Mouse (Mus musculus) NIH3T3 (cell line): ENCODE measurements around the gene Atp6v1d.

Source experiments
- DNase-seq: peaks from one replicate; pipeline ENCODE4 v3.0.0-alpha.2; 2012; ENCODE audit warnings: low read depth

Atp6v1d gene

GRCm38 (mm10) chr12:78861496-78862253 is at the start of gene Atp6v1d, which contains the start of gene Eif2s1:
Gene Atp6v1d (minus strand): TSS chr12:78861638.
Gene Eif2s1 (plus strand): TSS chr12:78861819.
- DNase-seq = peak; percentile 99

- peak; percentile 27 for DNase-seq
Observed at GRCm38 (mm10) chr12:78910684-78911461, 49.4 kb upstream of the Atp6v1d start.

DNA sequence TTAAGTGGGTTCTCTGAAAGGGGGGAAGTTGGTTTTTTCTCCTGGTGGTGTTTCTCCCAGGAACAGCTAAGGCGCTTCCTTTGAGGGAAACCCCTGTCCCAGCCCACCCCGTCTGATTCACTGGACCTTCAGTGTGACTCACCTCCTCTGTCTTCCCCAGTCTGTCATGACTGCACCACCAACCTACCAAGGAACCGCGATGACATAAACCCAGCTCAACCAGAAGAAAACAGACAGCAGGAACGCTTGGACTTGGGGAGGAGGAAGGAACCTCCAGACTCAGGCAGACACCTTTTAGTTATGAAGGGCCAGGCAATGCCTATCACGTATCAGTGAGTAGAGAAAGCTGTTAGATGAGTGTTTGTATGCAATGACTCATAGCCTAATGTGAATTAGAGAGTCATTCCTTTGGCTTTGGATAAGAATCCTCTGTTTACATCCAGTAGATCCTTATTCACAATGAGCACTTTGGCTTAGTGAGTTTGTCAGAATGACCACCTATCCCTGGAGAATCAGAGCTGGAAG is 46.7 kb upstream of the Atp6v1d start:
- DNase-seq = peak; percentile 54

GRCm38 (mm10) chr12:78906707-78907162 is 45.3 kb upstream of the Atp6v1d start, which contains the start of gene Plek2:
Gene Plek2 (minus strand): TSS chr12:78906964.
- DNase-seq = no peak

DNA sequence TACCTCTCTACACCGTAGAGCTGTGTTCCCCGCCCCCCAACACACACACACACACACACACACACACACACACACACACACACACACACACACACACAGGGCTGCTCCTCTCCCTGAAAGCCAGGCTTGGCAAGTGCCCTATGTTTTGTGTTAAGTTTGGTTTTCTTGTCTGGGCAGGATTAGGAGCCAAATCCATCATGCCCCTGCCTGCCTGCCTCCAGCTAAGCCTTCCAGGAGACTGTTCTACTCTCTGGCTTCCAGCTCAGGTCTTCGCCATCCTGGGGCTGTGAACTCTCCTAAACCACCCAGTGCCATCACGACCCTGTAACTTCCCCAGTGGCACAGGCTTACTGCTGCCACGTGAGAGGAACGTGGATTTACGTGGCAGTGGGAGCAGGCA is 43.1 kb upstream of the Atp6v1d start:
- DNase-seq = no peak

DNA sequence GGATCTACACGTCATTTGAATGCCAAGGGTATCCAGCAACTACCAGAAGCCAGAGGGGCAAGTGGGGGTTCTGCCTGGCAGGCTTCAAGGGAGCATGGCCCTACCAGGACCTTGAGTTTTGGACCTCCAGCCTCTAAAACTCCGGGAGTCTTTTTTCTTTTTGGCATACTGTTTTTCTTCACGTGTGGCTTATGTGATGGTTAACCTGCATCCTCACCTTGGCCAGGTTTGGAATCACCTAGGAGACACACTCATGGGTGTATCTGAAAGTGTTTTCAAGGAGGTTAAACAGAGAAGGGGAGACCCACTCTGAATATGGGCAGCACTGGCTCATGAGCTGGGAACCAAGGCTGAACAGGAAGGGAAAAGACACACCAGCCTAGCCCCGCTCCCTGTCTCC is 41.9 kb upstream of the Atp6v1d start:
- DNase-seq = no peak

GRCm38 (mm10) chr12:78901467-78901866 is 40.0 kb upstream of the Atp6v1d start:
- DNase-seq = no peak

DNA sequence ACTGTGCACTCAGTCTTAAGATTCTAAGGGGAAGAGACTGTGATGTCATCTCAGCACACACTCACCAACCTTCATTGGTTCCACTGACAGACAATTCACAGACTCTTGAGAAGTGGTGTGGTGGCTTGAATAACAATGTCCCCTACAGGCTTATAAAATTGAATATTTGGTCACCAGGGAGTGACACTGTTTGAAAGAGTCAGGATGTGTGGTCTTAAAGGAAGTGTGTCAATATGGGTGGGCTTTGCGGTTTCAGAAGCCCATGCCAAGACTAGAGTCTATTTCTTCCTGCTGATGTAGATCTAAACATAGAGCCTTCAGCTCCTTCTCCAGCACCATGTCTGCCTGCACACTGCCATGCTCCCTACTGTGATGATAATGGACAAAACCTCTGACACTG is 36.4 kb upstream of the Atp6v1d start:
- no peak for DNase-seq

- no peak for DNase-seq
Observed at GRCm38 (mm10) chr12:78891149-78891548, 29.7 kb upstream of the Atp6v1d start.

GRCm38 (mm10) chr12:78890062-78890461 is 28.6 kb upstream of the Atp6v1d start:
- DNase-seq = no peak

- DNase-seq = no peak
Observed at GRCm38 (mm10) chr12:78874581-78874980, 13.1 kb upstream of the Atp6v1d start.

DNA sequence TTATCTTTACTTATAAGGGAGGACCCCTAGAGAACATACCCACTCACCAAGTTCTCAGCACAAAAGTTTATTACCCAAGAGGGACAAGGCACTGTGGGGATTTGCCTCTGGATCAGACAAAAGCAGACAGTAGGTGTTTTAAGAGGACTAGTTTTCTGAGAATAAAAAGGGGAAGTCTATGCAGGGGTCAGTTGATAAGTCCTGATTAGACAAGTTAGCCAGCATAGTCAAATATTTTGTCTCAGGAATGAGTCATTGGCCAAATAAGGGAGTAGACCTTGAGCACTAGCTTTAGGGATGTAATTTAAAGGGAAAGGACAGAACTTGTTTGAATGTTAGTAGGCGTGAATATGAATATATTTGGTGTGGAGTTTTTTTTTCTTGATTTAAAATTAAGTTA is 6.7 kb upstream of the Atp6v1d start:
- peak; percentile 9 for DNase-seq

DNA sequence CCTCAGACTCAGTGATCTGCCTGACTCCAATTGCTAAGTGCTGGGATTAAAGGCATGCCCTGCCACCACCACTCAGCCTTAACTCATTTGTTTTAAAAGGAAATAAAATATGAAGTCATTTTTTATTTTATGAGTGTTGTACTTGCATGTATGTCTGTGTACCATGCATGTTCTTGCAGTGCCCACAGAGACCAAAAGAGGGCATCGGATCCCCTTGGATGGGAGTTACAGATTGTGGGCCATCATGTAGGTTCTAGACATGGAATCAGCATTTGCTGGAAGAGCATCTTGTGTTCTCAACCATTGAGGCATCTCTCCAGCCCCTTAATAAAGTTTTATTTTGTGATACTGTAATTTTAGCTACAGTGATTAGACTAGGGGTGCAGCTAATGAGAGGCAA is 4.0 kb upstream of the Atp6v1d start:
- DNase-seq = peak; percentile 46

DNA sequence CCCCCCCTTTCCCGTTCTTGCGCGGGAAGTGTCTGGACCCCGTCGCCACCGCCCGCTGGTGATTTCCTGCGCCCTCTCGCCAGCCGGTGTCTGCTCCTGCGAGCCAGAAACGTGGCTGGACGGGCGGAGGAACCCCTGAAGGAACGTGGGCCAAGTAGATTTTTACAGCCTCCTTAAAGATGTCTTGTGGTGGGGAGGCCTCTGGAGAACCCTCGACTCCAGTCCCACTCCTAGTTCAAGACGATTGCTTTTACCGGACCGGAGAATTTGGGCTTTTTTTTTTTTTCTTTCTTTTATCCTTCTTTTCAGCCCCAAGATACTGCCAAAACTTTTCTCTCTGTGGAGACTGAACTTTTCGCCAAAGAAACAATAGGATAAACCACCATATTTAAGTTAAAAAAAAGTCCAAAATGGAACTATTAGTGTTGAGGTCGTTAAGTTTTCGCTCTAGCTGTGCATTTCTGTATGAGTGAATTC is 854 bp upstream of the Atp6v1d start:
- DNase-seq = no peak

DNA sequence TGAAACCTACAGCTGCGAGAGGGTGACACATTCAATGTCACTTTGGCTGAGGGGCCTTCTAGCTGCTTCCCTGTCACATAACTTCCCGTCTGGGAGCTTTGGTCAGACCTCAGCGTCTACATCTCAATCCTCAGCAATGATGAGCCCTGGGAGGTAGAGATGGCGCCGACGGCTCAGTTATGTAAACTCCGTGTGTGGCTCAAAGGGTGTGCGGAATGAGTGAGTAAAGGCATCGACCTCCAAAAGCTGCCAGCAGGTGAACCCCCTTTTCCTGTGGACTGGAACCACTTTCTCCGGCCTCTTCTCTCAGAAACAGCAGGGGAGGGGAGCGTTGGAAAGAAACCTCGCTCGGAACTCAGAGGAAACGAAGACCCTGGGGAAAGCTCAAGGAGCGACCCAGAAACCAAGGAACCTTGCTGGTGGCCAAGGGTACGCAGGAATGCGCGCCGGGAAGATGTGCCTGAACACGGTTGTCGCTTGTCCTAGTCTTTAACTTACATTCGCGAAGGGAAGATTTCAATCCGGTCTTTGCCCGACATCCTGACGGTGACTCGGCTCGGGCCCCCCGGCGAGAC is 430 bp downstream of the Atp6v1d start:
- peak; percentile 59 for DNase-seq

DNA sequence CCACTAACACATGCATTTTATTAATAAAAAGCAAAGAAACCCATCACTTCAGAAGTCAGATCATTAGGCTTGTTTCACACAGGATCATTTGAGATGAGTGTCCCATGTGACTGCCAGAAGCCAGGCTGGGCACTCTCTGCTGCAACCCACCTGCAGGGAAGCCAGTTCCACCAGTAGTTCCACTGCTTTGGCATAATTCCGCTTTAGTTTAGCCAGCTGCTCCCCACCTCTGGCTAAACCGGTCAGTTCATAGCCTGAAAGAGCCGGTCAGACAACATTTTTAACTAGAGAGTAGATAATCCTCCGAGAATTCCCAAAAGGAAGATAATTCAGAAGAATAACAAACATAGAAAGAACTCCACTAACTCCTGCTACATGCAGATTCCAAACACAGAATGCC is 13.2 kb downstream of the Atp6v1d start:
- no peak for DNase-seq

DNA sequence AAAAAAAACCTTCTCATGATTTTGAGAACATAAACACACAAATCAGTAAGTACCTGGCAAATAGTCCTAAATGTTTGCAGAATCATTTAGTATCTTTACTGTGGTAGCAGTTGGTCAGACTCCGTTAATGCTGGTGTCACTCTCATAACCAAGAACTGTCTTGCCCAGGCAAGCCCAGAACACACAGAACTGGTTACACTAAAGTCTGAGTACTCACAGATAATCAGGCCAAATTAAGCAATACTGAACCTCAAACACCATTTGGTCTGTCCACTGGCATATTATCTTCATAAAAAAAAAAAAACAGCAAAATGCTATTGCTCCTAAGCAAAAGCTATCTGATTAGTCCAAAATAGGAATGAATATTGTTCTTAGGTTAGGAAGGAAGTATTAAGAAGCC is 19.0 kb downstream of the Atp6v1d start:
- DNase-seq = no peak

- DNase-seq = no peak
Observed at GRCm38 (mm10) chr12:78839906-78840305, 21.5 kb downstream of the Atp6v1d start.

DNA sequence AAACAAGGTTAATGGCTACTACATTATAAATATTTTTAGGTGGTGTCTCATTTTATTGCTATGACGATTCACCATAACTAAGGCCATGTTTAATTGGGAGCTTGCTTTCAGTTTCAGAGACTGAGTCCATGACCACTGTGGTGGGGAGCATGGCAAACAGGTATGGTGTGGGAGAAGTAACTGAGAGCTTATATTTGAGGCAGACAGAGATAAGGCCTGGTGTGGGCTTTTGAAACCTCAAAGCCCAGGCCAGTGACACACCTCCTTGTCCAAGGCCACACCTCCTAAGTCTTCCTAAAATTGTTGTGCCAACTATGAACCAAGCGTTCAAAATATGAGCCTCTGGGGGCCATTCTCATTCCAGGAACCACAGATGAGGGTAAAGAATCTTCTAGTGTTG is 26.9 kb downstream of the Atp6v1d start:
- DNase-seq = no peak

DNA sequence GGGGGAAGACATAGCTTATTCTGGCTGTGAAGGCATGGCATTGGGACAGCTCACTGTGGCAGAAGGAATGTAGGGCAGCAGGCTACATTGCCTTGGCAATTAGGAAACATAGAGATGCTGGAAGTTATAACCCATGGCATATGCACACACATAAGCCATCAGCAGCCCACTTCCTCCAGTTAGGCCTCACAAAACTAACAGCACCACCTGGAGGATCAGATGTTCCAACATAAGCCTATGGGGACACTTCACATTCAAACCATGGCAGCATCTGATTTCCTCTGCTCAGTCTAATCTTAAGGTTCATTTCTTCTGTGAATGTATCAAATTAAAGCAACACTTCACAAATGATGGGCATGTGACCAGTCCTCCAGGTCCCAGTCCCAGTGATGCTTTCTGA is 47.0 kb downstream of the Atp6v1d start:
- DNase-seq = peak; percentile 9

DNA sequence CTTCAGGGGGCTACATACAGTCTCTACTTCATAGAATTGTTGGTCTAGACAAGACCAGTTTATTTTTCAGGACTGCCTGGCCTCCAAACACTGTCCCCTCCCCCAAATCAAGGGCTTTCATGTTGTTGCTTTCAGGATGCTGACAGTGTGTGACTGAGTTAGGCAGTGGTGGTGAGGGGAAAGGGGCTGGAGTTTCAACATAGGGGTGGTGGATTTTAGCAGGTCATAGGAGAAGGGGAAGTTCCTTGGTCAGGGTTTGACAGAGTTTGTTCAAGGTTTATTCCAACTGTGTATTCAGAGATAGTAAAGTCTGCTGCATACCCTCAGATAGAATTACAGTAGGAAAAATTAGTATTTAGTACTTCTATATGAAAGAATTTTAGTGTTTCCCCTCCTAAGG is 59.6 kb downstream of the Atp6v1d start:
- DNase-seq = no peak

DNA sequence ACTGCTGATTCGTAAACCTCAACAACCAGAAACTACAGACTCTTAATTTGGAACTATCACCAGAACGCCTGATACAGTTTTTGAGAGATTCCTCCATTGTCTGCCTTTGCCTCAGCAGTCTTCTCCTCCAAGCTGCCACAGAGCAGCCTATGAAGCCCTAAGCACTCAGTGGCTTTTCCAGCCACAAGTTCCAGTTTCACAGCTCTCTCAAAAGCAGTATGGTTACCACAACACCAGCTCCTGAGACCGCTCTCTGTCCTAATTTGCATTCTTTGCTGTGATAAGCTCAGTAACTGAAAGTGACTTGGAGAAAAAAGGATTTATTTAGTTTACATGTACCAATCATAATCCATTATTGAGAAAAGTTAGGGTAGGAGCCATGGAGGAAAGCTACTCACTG is 61.4 kb downstream of the Atp6v1d start:
- no peak for DNase-seq
